Mouse (Mus musculus): ENCODE results near the gene Tpx2.

- TF ChIP-seq CTCF (conservative IDR thresholded peaks at IDR 0.05; ENCODE audit: low read length) (no peak), NANOG (IDR thresholded peaks at IDR 0.05; ENCODE audit: borderline replicate concordance, low read length) (no peak)
Measured at GRCm38 (mm10) chr2:152922376-152922775, 74.6 kb downstream of the Tpx2 start.

Measured in E14TG2a.4 (cell line).